Mouse (Mus musculus) thymus, postnatal 14 days (tissue): ENCODE data around the gene Thada.
"Not testable (repeated sequence)": the region's sequence is repeated elsewhere in the genome, so short reads cannot be mapped to it uniquely, and the experiment has no call there.

ENCODE experiments used
- DNase-seq: peaks from one replicate; pipeline ENCODE4 v3.0.0; 2021

The Thada gene

GRCm38 (mm10) chr17:84256278-84256819, 209.7 kb downstream of the Thada start:
- no peak for DNase-seq

GRCm38 (mm10) chr17:84255841-84256240, 210.2 kb downstream of the Thada start:
- DNase-seq, result no peak

- no peak for DNase-seq
These were observed 214.6 kb downstream of the Thada start for GRCm38 (mm10) chr17:84251426-84251825.

GRCm38 (mm10) chr17:84244182-84244920, 221.7 kb downstream of the Thada start:
- DNase-seq, result no peak

DNA sequence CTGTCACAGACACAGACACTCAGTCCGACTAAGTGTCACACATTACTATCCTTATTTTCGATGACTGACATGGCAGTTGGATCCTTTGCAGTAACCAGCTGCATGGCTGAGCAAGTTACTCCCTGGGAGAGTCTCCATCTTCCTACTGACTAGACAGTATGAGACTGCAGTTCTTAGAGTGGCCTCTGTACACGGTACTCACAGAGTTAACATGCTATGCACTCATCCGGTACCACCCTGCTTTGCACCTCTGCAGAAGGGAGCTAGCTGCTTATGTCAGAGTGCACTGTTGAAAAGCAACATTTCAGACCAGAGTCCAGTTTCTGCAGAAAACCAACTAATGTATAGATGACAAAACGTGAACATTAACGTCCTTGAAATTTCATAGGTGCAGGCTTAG, 222.2 kb downstream of the Thada start:
- DNase-seq, result no peak

DNA sequence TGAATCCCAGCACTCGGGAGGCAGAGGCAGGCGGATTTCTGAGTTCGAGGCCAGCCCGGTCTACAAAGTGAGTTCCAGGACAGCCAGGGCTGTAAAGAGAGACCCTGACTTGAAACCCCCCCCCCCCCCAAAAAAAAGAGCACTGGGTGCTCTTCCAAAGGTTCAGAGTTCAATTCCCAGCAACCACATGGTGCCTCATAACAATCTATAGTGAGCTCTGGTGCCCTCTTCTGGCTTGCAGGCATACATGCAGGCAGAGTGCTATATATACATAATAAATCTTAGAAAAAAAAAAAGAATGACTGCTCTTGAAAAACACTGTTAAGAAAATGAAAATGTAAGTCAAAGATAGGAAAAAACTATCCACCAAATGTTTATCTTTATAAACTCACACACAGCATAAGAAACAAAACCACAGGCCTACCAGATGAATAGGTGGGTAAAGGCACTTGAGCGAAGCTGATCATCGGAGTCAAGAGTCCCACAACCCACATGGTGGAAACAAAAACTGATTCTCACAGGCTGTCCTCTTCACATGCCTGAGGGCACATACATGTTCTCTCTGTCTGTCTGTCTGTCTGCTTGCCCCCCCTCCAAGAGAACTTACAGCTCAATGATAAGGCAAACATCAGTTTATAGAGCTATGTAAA, 224.6 kb downstream of the Thada start:
- peak; percentile 27 for DNase-seq

DNA sequence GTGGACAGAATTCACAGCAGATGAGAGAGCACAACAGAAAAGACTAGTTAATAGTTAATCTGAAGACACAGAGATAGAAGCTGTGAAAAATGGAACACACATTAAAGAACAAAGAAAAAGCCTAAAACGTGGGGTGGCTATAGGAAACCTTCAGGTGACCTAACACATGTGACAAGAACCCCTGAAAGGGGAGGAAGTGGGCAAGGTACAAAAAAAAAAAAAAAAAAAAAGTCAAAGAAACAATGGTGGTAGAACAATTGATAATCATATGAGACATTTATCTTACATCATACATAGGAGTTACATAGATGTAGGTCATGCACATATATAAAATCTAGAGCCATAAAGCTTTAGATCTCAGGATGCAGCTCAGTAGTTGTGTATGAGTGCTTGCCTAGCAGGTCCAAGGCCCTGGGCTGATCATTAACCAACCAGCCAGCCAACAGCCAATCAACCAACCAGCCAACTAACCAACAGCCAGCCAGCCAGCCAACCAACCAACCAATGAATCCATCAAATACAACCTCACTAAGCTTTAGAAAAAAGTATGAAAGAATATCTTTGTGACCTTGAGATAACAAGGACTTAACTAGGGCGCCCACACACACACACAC, 226.2 kb downstream of the Thada start:
- DNase-seq, result no peak

GRCm38 (mm10) chr17:84238174-84238573, 227.8 kb downstream of the Thada start:
- DNase-seq, result peak; percentile 20

GRCm38 (mm10) chr17:84236781-84237557, 229.0 kb downstream of the Thada start:
- DNase-seq, result no peak

DNA sequence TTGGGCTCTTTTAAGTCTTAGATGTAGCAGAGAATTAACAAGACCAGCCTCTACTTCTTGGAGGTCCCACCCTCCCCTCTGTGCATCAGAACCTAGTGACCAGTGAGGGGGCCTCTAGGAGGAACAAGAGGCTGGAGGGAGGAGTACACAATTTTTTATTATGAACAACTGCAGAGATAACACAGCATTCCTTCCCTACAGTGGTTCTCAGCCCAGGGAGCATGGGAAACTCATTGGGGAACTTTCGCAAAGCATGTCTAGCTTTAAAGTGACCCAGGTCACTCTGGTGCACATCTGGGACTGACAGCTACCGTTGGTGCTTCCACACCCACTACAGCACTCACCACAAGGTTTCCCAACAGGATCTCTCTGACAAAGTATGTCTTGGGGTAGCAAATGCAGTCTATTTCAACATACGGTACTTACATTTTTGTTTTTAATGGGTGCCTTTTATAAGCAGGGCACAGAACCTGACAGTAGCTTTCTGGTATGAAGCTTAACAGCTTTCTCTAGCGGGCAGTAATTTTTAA, 230.5 kb downstream of the Thada start:
- no peak for DNase-seq

GRCm38 (mm10) chr17:84234785-84235184, 231.2 kb downstream of the Thada start:
- not testable (repeated sequence) for DNase-seq

- DNase-seq, result no peak
These were observed 232.2 kb downstream of the Thada start for GRCm38 (mm10) chr17:84233758-84234157.

DNA sequence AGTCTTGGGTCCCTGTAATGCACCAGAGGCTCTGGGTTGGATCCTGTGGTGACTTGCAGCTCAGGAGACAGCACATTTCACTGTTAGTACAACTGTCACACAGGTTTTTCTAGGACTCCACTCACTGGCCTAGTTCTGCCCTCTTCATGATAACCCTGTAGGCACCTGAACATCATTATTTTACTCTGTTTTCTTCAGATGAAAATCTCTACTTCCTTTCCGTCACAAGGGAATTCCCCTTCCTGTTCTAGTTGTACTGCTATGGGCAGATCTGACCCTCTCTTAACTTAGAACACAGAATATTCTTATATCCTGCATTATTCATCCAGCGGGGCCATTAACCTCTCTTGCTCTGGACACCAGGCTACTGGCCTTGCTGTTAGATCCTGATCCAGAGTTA, 234.6 kb downstream of the Thada start:
- no peak for DNase-seq

DNA sequence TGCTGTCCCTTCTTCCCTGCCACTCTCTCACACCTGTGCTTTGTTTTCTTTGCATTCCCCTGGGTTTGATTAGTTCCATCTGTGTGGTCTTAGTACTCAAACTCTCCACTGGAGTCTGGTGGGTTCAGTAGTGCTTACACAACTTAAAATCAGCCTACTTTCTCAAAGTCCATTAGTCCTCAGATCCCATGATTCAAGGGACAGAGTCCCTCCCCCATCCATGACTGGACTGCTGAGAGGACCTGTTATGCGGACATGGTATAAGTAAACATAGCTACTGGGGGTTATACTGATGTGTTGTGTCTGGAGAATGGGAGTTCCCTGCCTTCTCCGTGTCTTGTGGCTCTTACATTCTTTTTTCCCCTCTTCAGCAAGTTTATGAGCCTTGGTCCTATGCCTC, 237.8 kb downstream of the Thada start:
- no peak for DNase-seq

DNA sequence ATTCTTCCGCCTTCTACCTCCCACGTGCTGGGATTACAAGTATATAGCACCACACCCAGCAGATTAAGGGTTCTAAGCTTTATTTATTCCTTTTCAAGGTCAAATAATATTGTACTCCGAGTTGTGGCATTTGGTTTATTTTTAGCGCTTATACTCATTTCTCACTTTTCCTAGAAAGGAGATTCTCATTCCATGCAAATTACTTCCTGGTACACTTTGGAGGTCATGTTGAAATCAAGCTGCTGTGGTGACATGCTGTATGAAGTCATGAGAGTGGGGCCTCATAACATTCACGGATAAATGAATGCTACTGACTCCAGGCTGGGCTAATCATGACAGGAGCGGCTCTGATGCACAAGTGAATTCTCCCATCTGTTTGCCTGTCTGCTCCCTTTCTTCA, 239.3 kb downstream of the Thada start:
- DNase-seq, result no peak

DNA sequence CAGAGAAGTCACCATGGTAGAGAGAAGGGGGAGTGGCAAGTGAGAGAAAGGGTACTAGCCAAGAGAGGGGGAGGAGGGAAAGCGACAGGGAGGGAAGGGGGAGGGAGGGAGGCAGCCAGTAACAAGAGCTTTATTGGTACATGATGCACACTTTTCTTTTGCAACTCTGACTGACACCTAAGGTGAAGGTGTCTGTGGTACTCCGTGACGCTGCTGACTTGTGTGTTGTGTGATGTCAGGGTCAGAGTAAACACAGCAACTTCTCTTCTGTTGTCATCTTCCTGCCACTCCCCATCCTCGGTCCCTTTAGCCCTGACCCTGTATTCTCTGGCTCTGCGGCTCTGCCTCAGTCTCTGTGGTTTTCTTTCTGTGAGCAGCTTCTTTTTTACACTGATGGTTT, 239.8 kb downstream of the Thada start:
- DNase-seq, result no peak

- no peak for DNase-seq
These were observed 241.7 kb downstream of the Thada start for GRCm38 (mm10) chr17:84224217-84224887.

- DNase-seq, result not testable (repeated sequence)
These were observed 247.2 kb downstream of the Thada start for GRCm38 (mm10) chr17:84218841-84219240.

GRCm38 (mm10) chr17:84217696-84218095, 248.3 kb downstream of the Thada start:
- DNase-seq, result no peak

GRCm38 (mm10) chr17:84215264-84215960, 250.6 kb downstream of the Thada start:
- no peak for DNase-seq

DNA sequence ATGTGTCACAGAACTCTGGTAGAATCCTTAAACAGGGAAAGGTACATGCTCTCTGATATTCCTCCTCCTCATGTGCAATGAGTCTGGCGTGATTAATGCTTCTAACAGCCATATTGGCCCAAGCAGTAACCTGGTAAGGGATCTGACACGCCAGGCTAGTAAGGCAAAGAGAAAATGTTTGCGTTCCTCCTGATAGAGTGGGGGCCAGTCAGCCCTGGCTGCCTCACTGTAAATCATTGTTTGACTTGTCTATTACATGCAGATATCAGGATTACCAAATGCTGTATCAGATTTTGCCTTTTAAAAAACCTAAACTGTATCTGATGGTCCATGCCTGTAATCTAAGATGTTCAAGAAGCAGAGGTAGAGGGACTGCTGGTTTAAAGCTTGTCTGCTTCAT, 252.5 kb downstream of the Thada start:
- no peak for DNase-seq

- no peak for DNase-seq
These were observed 258.4 kb downstream of the Thada start for GRCm38 (mm10) chr17:84207611-84208010.
